Mouse (Mus musculus): Measurements from ENCODE around the gene Itga8. TPM values are rescaled to one million over a fixed set of nuclear protein-coding genes. Genes with fewer than 3 reads are reported as not detected.

Itga8 gene
- polyA plus RNA-seq, 1 experiment from 2014 or later, result 17.7 TPM

DNA sequence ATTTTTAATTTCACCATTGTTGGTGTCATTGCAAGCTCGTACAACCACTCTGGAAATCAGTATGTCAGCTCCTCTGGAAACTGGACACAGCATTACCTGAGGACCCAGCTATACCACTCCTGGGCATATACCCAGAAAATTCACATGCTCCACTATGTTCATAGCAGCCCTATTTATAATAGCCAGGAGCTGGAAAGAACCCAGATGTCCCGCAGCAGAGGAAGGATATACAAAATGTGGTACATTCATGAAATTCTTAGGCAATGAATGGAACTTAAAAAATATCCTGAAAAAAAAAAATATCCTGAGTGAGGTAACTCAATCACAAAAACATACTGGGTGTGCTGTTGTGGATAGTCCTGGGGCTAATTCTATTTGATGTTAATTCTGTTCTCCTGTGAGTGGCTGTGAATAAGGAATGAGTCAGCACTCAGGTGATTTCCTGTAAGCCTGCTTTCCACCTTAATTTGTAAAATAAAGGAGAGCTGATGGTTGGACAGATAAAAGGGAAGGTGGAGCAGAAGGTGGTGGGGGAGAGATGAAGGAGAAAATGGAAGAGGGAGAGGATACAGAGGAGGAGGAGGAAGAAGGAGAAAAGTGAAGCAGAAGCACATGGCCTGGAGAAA lies 224.3 kb downstream of the Itga8 start:
- 77% methylated on average over 2 of the region's 2 CpGs for WGBS
- Histone ChIP-seq H3K27me3 (no peaks in the 10 kb centered on the region), H3K4me1 (no peaks in the 10 kb centered on the region), H3K4me2 (no peak overlapping the region), H3K9ac (no peak overlapping the region), H3K36me3 (no peaks in the 10 kb centered on the region), H3K27ac (no peak overlapping the region), H3K9me3 (no peaks in the 10 kb centered on the region), H3K4me3 (no peak overlapping the region)
- ATAC-seq (ENCODE audit: insufficient number of reproducible peaks, insufficient read depth, low FRiP score, low TSS enrichment, low read depth), result no peak

DNA sequence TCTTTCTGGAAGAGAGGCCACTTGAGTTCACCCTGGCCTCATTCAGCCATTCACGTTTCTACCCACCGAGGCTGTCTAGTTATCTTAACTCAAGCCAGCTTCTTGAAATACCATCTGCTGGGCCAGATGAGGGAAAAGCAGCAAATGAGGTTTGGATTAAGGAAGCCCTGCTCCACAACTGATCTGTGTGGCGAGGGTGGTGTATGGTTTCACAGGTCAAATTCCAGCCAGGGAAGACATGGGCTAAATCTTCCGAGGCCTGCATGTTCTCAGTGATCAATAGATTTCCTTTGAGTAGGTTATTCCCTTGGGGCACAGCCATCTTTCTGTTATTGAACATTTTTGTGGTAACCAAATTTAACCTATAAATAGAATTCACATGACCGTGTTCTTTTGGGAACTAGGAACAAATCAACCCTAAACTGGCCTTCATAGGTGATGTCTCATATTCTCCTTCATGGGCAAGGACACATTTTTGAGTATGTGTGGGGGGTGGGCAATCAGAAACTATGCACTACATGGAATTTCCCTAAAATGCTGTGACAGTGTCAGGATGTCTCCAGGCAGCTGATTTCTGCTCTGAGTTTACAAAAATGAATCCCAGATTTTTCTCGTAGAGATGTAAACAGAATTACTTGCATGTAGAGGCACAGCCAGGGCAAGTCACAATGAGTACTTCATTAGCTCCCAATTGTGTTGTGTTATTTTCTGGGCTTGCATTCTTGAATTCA lies 235.9 kb downstream of the Itga8 start:
- peak overlapping the region; percentile 76 for H3K27ac ChIP-seq
- ATAC-seq (ENCODE audit: insufficient number of reproducible peaks, insufficient read depth, low FRiP score, low TSS enrichment, low read depth), result peak; percentile 74
- no peak overlapping the region for H3K9ac ChIP-seq
- no peaks in the 10 kb centered on the region for H3K36me3 ChIP-seq
- no peak overlapping the region for H3K4me3 ChIP-seq
- H3K9me3 ChIP-seq, result no peaks in the 10 kb centered on the region
- peaks cover 31% of the 10 kb centered on the region for H3K4me1 ChIP-seq
- peak overlapping the region; percentile 5; the same call in 1 of the 2 replicates for H3K4me2 ChIP-seq
- WGBS, result 13% methylated on average over 6 of the region's 6 CpGs
- no peaks in the 10 kb centered on the region for H3K27me3 ChIP-seq

DNA sequence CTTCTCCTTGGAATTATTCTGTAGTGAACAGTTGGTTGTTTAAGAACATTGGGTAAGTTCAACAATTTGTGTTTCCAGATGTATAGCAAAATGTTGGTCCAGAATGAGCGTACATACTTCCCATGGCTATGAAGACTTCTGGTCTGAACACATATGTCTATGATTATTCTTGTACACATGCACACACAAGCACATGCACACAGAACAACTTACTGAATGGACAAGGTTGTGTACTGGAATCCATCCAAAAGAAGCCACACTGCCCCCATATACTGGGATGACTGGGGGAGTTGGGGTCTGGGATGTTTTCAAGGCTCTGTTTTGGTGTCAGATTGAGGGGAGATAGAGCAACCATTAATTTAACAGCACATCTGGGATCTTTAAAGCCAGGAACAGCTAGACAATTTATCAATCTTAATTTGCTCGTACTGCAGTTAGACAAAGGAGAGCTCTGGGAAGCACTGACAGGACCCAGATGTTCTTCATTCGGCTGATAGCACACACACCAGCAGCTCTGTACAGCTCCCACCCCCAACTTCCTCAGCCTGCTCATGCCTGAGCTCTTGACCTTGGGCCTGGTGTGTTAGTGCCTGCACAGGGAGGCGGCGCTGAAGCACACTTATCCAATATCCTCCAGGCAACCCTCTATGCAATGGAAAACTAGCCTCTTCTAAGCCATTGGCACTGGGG lies 241.5 kb downstream of the Itga8 start:
- peak overlapping the region; percentile 57 for H3K27ac ChIP-seq
- 28% methylated on average over 5 of the region's 5 CpGs for WGBS
- no peaks in the 10 kb centered on the region for H3K36me3 ChIP-seq
- H3K4me3 ChIP-seq, result no peak overlapping the region
- 0 out of 2 replicates have a peak, but pooled peaks have one; percentile 59 for ATAC-seq (ENCODE audit: insufficient number of reproducible peaks, insufficient read depth, low FRiP score, low TSS enrichment, low read depth)
- H3K9me3 ChIP-seq, result no peaks in the 10 kb centered on the region
- no peak overlapping the region for H3K4me2 ChIP-seq
- H3K27me3 ChIP-seq, result no peaks in the 10 kb centered on the region
- no peak overlapping the region for H3K9ac ChIP-seq
- peaks cover 20% of the 10 kb centered on the region for H3K4me1 ChIP-seq

Other genes with a start within 250 kb of the Itga8 start
- 24.8 and 26.3 TPM in 2 replicates for gene Mindy3, start 117.5 kb upstream of the Itga8 start, polyA plus RNA-seq (2015; fragmentation: Nextera tagmentation; extraction: Ambion mirVana)